Mouse (Mus musculus): ENCODE measurements around the gene Lefty1. TPM values are rescaled to one million over a fixed set of nuclear protein-coding genes. Genes with fewer than 3 reads are reported as not detected.

Gene Lefty1
- polyA plus RNA-seq, 1 experiment from 2014 or later = 0.51 TPM

DNA sequence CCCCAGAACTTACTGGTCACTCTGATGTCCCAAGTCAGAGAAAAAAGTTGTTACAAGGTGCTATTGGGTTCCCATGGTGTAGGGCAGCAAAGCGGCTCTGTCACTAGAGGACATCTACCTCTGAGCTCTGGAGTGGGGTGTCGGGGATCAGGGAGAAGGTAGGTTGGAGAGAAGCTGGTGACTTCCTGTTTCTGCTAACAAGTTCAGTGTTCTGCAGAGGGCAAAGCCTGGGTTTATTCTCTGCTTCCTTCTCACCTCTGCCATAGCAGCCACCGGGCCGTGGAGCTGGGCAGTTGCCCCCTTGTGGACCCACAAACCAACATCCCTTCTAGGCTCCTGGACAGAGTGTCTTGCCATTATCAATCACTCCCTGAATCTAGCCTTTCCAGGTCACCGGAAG lies 22.0 kb upstream of the Lefty1 start:
- 91% methylated on average over 5 of the region's 5 CpGs for WGBS
- no peak overlapping the region for H3K27ac ChIP-seq (ENCODE audit: low read depth, low read length)

DNA sequence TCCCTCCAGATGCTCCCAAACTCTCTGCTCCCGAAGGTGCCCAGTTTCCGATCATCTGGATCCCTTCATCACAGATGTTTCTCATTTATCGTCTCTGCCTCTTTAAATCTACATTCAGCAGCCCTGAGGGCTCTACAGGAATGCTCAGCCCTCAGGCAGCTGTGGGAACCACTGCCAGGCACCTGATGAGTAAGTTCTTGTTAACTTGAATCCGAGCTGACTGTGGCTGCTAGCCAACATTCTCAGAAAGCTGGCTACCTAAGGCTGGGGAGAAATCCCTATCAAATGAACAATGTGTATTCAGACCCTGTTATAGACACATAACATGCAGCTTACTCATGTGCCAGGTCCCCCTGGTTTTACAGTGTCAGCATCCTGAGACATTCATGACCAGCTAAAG lies 21.0 kb upstream of the Lefty1 start:
- Histone ChIP-seq H3K4me2 (replicated peaks; ENCODE audit: low read depth, low read length) (no peak overlapping the region), H3K4me3 (ENCODE audit: low read length) (no peak overlapping the region), H3K27ac (ENCODE audit: low read depth, low read length) (no peak overlapping the region), H3K9me3 (ENCODE audit: control insufficient read depth, low read length) (no peaks in the 10 kb centered on the region), H3K4me1 (ENCODE audit: control insufficient read depth, insufficient read depth, low read length) (no peaks in the 10 kb centered on the region), H3K27me3 (ENCODE audit: control insufficient read depth, insufficient read depth, low read length) (no peaks in the 10 kb centered on the region), H3K36me3 (ENCODE audit: control insufficient read depth, insufficient read depth, low read length) (no peaks in the 10 kb centered on the region), H3K9ac (ENCODE audit: low read depth, low read length) (no peak overlapping the region)
- 64% methylated on average over 4 of the region's 4 CpGs for WGBS
- no peak for ATAC-seq (ENCODE audit: low FRiP score, low TSS enrichment)

More for the DNA sequence above, 22.0 kb upstream of the Lefty1 start:
- Histone ChIP-seq H3K9me3 (ENCODE audit: control insufficient read depth, low read length) (no peaks in the 10 kb centered on the region), H3K9ac (ENCODE audit: low read depth, low read length) (no peak overlapping the region), H3K4me3 (ENCODE audit: low read length) (no peak overlapping the region), H3K4me2 (replicated peaks; ENCODE audit: low read depth, low read length) (no peak overlapping the region), H3K36me3 (ENCODE audit: control insufficient read depth, insufficient read depth, low read length) (peaks cover 7% of the 10 kb centered on the region), H3K27me3 (ENCODE audit: control insufficient read depth, insufficient read depth, low read length) (no peaks in the 10 kb centered on the region), H3K4me1 (ENCODE audit: control insufficient read depth, insufficient read depth, low read length) (no peaks in the 10 kb centered on the region)
- no peak for ATAC-seq (ENCODE audit: low FRiP score, low TSS enrichment)

GRCm38 (mm10) chr1:180916425-180916824 lies 18.4 kb upstream of the Lefty1 start:
- H3K9me3 ChIP-seq (ENCODE audit: control insufficient read depth, low read length) = no peaks in the 10 kb centered on the region
- no peaks in the 10 kb centered on the region for H3K4me1 ChIP-seq (ENCODE audit: control insufficient read depth, insufficient read depth, low read length)
- H3K4me2 ChIP-seq (replicated peaks; ENCODE audit: low read depth, low read length) = no peak overlapping the region
- no peaks in the 10 kb centered on the region for H3K36me3 ChIP-seq (ENCODE audit: control insufficient read depth, insufficient read depth, low read length)
- no peak overlapping the region for H3K9ac ChIP-seq (ENCODE audit: low read depth, low read length)
- H3K27me3 ChIP-seq (ENCODE audit: control insufficient read depth, insufficient read depth, low read length) = no peaks in the 10 kb centered on the region
- no peak for ATAC-seq (ENCODE audit: low FRiP score, low TSS enrichment)
- H3K27ac ChIP-seq (ENCODE audit: low read depth, low read length) = no peak overlapping the region
- 90% methylated on average over 11 of the region's 11 CpGs for WGBS
- H3K4me3 ChIP-seq (ENCODE audit: low read length) = no peak overlapping the region

GRCm38 (mm10) chr1:180917053-180917452 lies 17.8 kb upstream of the Lefty1 start:
- no peak overlapping the region for H3K9ac ChIP-seq (ENCODE audit: low read depth, low read length)
- no peak overlapping the region for H3K27ac ChIP-seq (ENCODE audit: low read depth, low read length)
- H3K4me3 ChIP-seq (ENCODE audit: low read length) = no peak overlapping the region
- no peaks in the 10 kb centered on the region for H3K4me1 ChIP-seq (ENCODE audit: control insufficient read depth, insufficient read depth, low read length)
- H3K27me3 ChIP-seq (ENCODE audit: control insufficient read depth, insufficient read depth, low read length) = no peaks in the 10 kb centered on the region
- no peak overlapping the region for H3K4me2 ChIP-seq (replicated peaks; ENCODE audit: low read depth, low read length)
- no peak for ATAC-seq (ENCODE audit: low FRiP score, low TSS enrichment)
- H3K9me3 ChIP-seq (ENCODE audit: control insufficient read depth, low read length) = no peaks in the 10 kb centered on the region
- WGBS = 65% methylated on average over 1 of the region's 1 CpGs
- no peaks in the 10 kb centered on the region for H3K36me3 ChIP-seq (ENCODE audit: control insufficient read depth, insufficient read depth, low read length)

DNA sequence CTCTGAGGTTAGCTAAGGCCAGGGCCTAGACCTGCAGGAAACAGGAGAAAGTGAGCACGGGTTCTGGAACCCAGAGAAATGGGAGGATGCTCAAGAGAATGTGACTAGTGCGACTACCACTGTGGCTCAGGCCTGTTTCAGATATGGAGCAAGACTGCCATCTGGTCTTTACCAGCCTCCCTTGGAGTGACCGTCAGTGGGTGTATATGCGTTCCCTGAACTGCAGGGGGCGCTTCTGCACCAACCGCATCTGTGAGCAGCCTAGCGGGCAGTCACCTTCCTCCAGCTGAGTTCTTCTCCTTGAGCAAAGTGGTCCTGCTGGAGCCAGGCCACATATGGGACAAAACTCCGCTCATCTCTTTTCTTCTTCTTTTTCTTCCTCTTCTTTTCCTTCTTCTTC lies 15.1 kb upstream of the Lefty1 start:
- no peak overlapping the region for H3K9ac ChIP-seq (ENCODE audit: low read depth, low read length)
- no peaks in the 10 kb centered on the region for H3K9me3 ChIP-seq (ENCODE audit: control insufficient read depth, low read length)
- no peaks in the 10 kb centered on the region for H3K4me1 ChIP-seq (ENCODE audit: control insufficient read depth, insufficient read depth, low read length)
- H3K27me3 ChIP-seq (ENCODE audit: control insufficient read depth, insufficient read depth, low read length) = no peaks in the 10 kb centered on the region
- H3K36me3 ChIP-seq (ENCODE audit: control insufficient read depth, insufficient read depth, low read length) = no peaks in the 10 kb centered on the region
- no peak overlapping the region for H3K4me2 ChIP-seq (replicated peaks; ENCODE audit: low read depth, low read length)
- H3K4me3 ChIP-seq (ENCODE audit: low read length) = no peak overlapping the region
- 40% methylated on average over 8 of the region's 8 CpGs for WGBS
- ATAC-seq (ENCODE audit: low FRiP score, low TSS enrichment) = no peak
- no peak overlapping the region for H3K27ac ChIP-seq (ENCODE audit: low read depth, low read length)

GRCm38 (mm10) chr1:180922273-180923048 lies 12.4 kb upstream of the Lefty1 start:
- Histone ChIP-seq H3K27me3 (ENCODE audit: control insufficient read depth, insufficient read depth, low read length) (no peaks in the 10 kb centered on the region), H3K9me3 (ENCODE audit: control insufficient read depth, low read length) (no peaks in the 10 kb centered on the region), H3K27ac (ENCODE audit: low read depth, low read length) (no peak overlapping the region), H3K4me2 (replicated peaks; ENCODE audit: low read depth, low read length) (no peak overlapping the region), H3K9ac (ENCODE audit: low read depth, low read length) (no peak overlapping the region), H3K4me3 (ENCODE audit: low read length) (no peak overlapping the region), H3K36me3 (ENCODE audit: control insufficient read depth, insufficient read depth, low read length) (no peaks in the 10 kb centered on the region), H3K4me1 (ENCODE audit: control insufficient read depth, insufficient read depth, low read length) (no peaks in the 10 kb centered on the region)
- no peak for ATAC-seq (ENCODE audit: low FRiP score, low TSS enrichment)
- WGBS = 69% methylated on average over 6 of the region's 6 CpGs

- ATAC-seq (ENCODE audit: low FRiP score, low TSS enrichment) = no peak
- H3K27me3 ChIP-seq (ENCODE audit: control insufficient read depth, insufficient read depth, low read length) = no peaks in the 10 kb centered on the region
- H3K9ac ChIP-seq (ENCODE audit: low read depth, low read length) = no peak overlapping the region
- H3K4me2 ChIP-seq (replicated peaks; ENCODE audit: low read depth, low read length) = no peak overlapping the region
- H3K4me3 ChIP-seq (ENCODE audit: low read length) = no peak overlapping the region
- H3K36me3 ChIP-seq (ENCODE audit: control insufficient read depth, insufficient read depth, low read length) = no peaks in the 10 kb centered on the region
- no peak overlapping the region for H3K27ac ChIP-seq (ENCODE audit: low read depth, low read length)
- H3K9me3 ChIP-seq (ENCODE audit: control insufficient read depth, low read length) = no peaks in the 10 kb centered on the region
- WGBS = 30% methylated on average over 2 of the region's 2 CpGs
- no peaks in the 10 kb centered on the region for H3K4me1 ChIP-seq (ENCODE audit: control insufficient read depth, insufficient read depth, low read length)
Observed at GRCm38 (mm10) chr1:180924737-180925136, 10.1 kb upstream of the Lefty1 start.

- H3K27me3 ChIP-seq (ENCODE audit: control insufficient read depth, insufficient read depth, low read length) = no peaks in the 10 kb centered on the region
- ATAC-seq (ENCODE audit: low FRiP score, low TSS enrichment) = no peak
- H3K4me2 ChIP-seq (replicated peaks; ENCODE audit: low read depth, low read length) = no peak overlapping the region
- 70% methylated on average over 4 of the region's 4 CpGs for WGBS
- no peaks in the 10 kb centered on the region for H3K36me3 ChIP-seq (ENCODE audit: control insufficient read depth, insufficient read depth, low read length)
- no peaks in the 10 kb centered on the region for H3K4me1 ChIP-seq (ENCODE audit: control insufficient read depth, insufficient read depth, low read length)
- no peak overlapping the region for H3K27ac ChIP-seq (ENCODE audit: low read depth, low read length)
- H3K9me3 ChIP-seq (ENCODE audit: control insufficient read depth, low read length) = no peaks in the 10 kb centered on the region
- H3K4me3 ChIP-seq (ENCODE audit: low read length) = no peak overlapping the region
- H3K9ac ChIP-seq (ENCODE audit: low read depth, low read length) = no peak overlapping the region
Observed at GRCm38 (mm10) chr1:180926286-180926685, 8.5 kb upstream of the Lefty1 start.

DNA sequence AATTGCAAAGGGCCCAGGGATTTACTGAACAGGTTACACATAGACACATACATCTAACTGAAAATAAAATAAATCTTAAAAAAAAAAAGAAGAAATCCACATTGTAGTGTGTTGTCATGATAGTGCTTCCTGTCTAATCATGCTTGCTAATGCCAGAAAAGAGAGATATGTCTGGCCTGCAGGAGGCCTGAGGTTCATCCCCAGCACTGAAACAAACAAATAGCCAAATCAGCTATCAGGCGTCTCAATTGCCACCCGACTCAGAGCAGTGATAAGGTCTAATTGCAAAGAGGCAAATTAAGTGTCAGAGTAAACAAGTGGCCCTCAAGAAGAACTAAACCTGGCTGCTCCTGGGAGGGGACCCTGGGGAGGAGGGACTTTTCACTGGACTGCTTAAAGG lies 5.2 kb upstream of the Lefty1 start:
- no peak overlapping the region for H3K4me3 ChIP-seq (ENCODE audit: low read length)
- H3K4me2 ChIP-seq (replicated peaks; ENCODE audit: low read depth, low read length) = no peak overlapping the region
- WGBS = 33% methylated on average over 2 of the region's 2 CpGs
- H3K27ac ChIP-seq (ENCODE audit: low read depth, low read length) = no peak overlapping the region
- no peaks in the 10 kb centered on the region for H3K36me3 ChIP-seq (ENCODE audit: control insufficient read depth, insufficient read depth, low read length)
- H3K4me1 ChIP-seq (ENCODE audit: control insufficient read depth, insufficient read depth, low read length) = no peaks in the 10 kb centered on the region
- peaks cover 13% of the 10 kb centered on the region for H3K27me3 ChIP-seq (ENCODE audit: control insufficient read depth, insufficient read depth, low read length)
- no peak for ATAC-seq (ENCODE audit: low FRiP score, low TSS enrichment)
- no peaks in the 10 kb centered on the region for H3K9me3 ChIP-seq (ENCODE audit: control insufficient read depth, low read length)
- H3K9ac ChIP-seq (ENCODE audit: low read depth, low read length) = no peak overlapping the region
